Mouse (Mus musculus) intestine, embryonic 14.5 days (tissue): ENCODE measurements around the gene Cyp2b10. TPM values are rescaled to one million over a fixed set of nuclear protein-coding genes. Genes with fewer than 3 reads are reported as not detected.

Source experiments
- ATAC-seq: fragments of 200-750 bp; cut with Nextera tagmentation; replicated peaks from 2 replicates; pipeline ENCODE4 v1.8.0; 2017; ENCODE audit warnings: low read depth, moderate number of reproducible peaks, moderate TSS enrichment, moderate library complexity; ENCODE audit not compliant: low FRiP score, low TSS enrichment
- DNase-seq: peaks from one replicate; pipeline ENCODE4 v3.0.0-alpha.2; 2018; ENCODE audit warnings: low spot score
- H3K27ac ChIP-seq: fragments of 300-500 bp; sonication (generic); 2 replicates; pipeline ENCODE4 v1.5.1; 2014; ENCODE audit warnings: low read depth, mild to moderate bottlenecking, control low read depth
- H3K27me3 ChIP-seq: fragments of 300-500 bp; sonication (generic); replicated peaks from 2 replicates; pipeline ENCODE4 v1.6.1; 2014; ENCODE audit warnings: low read length, control low read depth; ENCODE audit not compliant: control insufficient read depth, insufficient read depth
- H3K36me3 ChIP-seq: fragments of 300-500 bp; sonication (generic); 2 replicates; pipeline ENCODE4 v1.6.1; 2014; ENCODE audit warnings: low read length, control low read depth; ENCODE audit not compliant: control insufficient read depth, insufficient read depth
- H3K4me1 ChIP-seq: fragments of 300-500 bp; sonication (generic); replicated peaks from 2 replicates; pipeline ENCODE4 v1.6.1; 2014; ENCODE audit warnings: low read length, control low read depth, mixed read lengths; ENCODE audit not compliant: control insufficient read depth, insufficient read depth
- H3K4me2 ChIP-seq: fragments of 300-500 bp; sonication (generic); 2 replicates; pipeline ENCODE4 v1.6.1; 2014; ENCODE audit warnings: low read length
- H3K4me3 ChIP-seq: fragments of 300-500 bp; sonication (generic); 2 replicates; pipeline ENCODE4 v1.5.1; 2014; ENCODE audit warnings: low read depth, low read length, control low read depth, mixed read lengths
- H3K9ac ChIP-seq: fragments of 300-500 bp; sonication (generic); 2 replicates; pipeline ENCODE4 v1.6.1; 2014; ENCODE audit warnings: mild to moderate bottlenecking, low read length
- H3K9me3 ChIP-seq: fragments of 300-500 bp; sonication (generic); 2 replicates; pipeline ENCODE4 v1.6.1; 2016; ENCODE audit warnings: low read length, control low read depth; ENCODE audit not compliant: control insufficient read depth
- WGBS: fragments of 180-500 bp; shearing (Covaris S2); extraction: QIAGEN DNeasy Blood & Tissue Kit; methylation state at CpG from one replicate; pipeline ENCODE4 v1.1.7; 2014; 5-methylcytosine and 5-hydroxymethylcytosine counted together
- polyA plus RNA-seq: library from polyadenylated mRNA; unstranded; fragments of >200 nt; fragmentation: Nextera tagmentation; extraction: Ambion mirVana; gene quantifications from 2 replicates; pipeline ENCODE4 v1.2.1, GENCODE M21; 2014

The Cyp2b10 gene
- not detected in 2 replicates for polyA plus RNA-seq

- H3K9me3 ChIP-seq: no peaks in the 10 kb centered on the region
- H3K4me3 ChIP-seq: no peak within 1 kb of the TSS
- H3K27ac ChIP-seq: no peak within 1 kb of the TSS
- no peaks in the 10 kb centered on the region for H3K36me3 ChIP-seq
- H3K9ac ChIP-seq: no peak within 1 kb of the TSS
- H3K27me3 ChIP-seq: no peaks in the 10 kb centered on the region
- no peak within 1 kb of the TSS for H3K4me2 ChIP-seq
- WGBS: 84% methylated on average over 6 of the region's 6 CpGs
- no peaks in the 10 kb centered on the region for H3K4me1 ChIP-seq
- no peak for ATAC-seq
- DNase-seq: no peak
Measured at GRCm38 (mm10) chr7:25897411-25897810, at the start of gene Cyp2b10. Cyp2b10 (plus strand) TSS chr7:25897620.

GRCm38 (mm10) chr7:25847722-25848443, 49.5 kb upstream of the Cyp2b10 start:
- 11% methylated on average over 13 of the region's 13 CpGs for WGBS
- DNase-seq: peak; percentile 98
- Histone ChIP-seq H3K4me2 (peak overlapping the region; percentile 71), H3K36me3 (no peaks in the 10 kb centered on the region), H3K9me3 (no peaks in the 10 kb centered on the region), H3K9ac (peak overlapping the region; percentile 58), H3K4me3 (peak overlapping the region; percentile 44), H3K27ac (no peak overlapping the region), H3K27me3 (no peaks in the 10 kb centered on the region), H3K4me1 (no peaks in the 10 kb centered on the region)
- peak; percentile 73 for ATAC-seq

- no peaks in the 10 kb centered on the region for H3K4me1 ChIP-seq
- WGBS: 29% methylated on average over 11 of the region's 11 CpGs
- H3K27ac ChIP-seq: no peak overlapping the region
- DNase-seq (no peak), ATAC-seq (peak; percentile 65)
- H3K4me2 ChIP-seq: peak overlapping the region; percentile 71
- no peaks in the 10 kb centered on the region for H3K27me3 ChIP-seq
- H3K36me3 ChIP-seq: no peaks in the 10 kb centered on the region
- H3K4me3 ChIP-seq: peak overlapping the region; percentile 44
- H3K9me3 ChIP-seq: no peaks in the 10 kb centered on the region
- H3K9ac ChIP-seq: peak overlapping the region; percentile 58
Measured at GRCm38 (mm10) chr7:25848444-25848812, 49.0 kb upstream of the Cyp2b10 start.

GRCm38 (mm10) chr7:25855082-25855481, 42.3 kb upstream of the Cyp2b10 start:
- Histone ChIP-seq H3K27me3 (no peaks in the 10 kb centered on the region), H3K27ac (no peak overlapping the region), H3K4me1 (no peaks in the 10 kb centered on the region), H3K36me3 (no peaks in the 10 kb centered on the region), H3K9me3 (no peaks in the 10 kb centered on the region), H3K4me2 (no peak overlapping the region), H3K4me3 (no peak overlapping the region), H3K9ac (no peak overlapping the region)
- peak; percentile 76 for DNase-seq
- 0 out of 2 replicates have a peak, but pooled peaks have one; percentile 50 for ATAC-seq
- 38% methylated on average over 8 of the region's 8 CpGs for WGBS

GRCm38 (mm10) chr7:25859962-25860870, 37.2 kb upstream of the Cyp2b10 start:
- Histone ChIP-seq H3K9me3 (no peaks in the 10 kb centered on the region), H3K4me1 (no peaks in the 10 kb centered on the region), H3K4me3 (peak overlapping the region; percentile 18; the same call in 1 of the 2 replicates), H3K36me3 (no peaks in the 10 kb centered on the region), H3K4me2 (peak overlapping the region; percentile 44), H3K9ac (no peak overlapping the region), H3K27me3 (no peaks in the 10 kb centered on the region), H3K27ac (no peak overlapping the region)
- ATAC-seq (no peak), DNase-seq (peak; percentile 58)
- 22% methylated on average over 9 of the region's 9 CpGs for WGBS

GRCm38 (mm10) chr7:25862365-25862764, 35.1 kb upstream of the Cyp2b10 start:
- ATAC-seq (no peak), DNase-seq (no peak)
- WGBS: 19% methylated on average over 2 of the region's 2 CpGs
- Histone ChIP-seq H3K4me2 (no peak overlapping the region), H3K27ac (no peak overlapping the region), H3K27me3 (no peaks in the 10 kb centered on the region), H3K4me1 (no peaks in the 10 kb centered on the region), H3K36me3 (no peaks in the 10 kb centered on the region), H3K9me3 (no peaks in the 10 kb centered on the region), H3K9ac (no peak overlapping the region), H3K4me3 (no peak overlapping the region)

GRCm38 (mm10) chr7:25863756-25864155, 33.7 kb upstream of the Cyp2b10 start:
- no peak for ATAC-seq
- no peak for DNase-seq
- no peaks in the 10 kb centered on the region for H3K9me3 ChIP-seq
- no peaks in the 10 kb centered on the region for H3K4me1 ChIP-seq
- no peak overlapping the region for H3K4me2 ChIP-seq
- no peaks in the 10 kb centered on the region for H3K36me3 ChIP-seq
- H3K27me3 ChIP-seq: no peaks in the 10 kb centered on the region
- no peak overlapping the region for H3K9ac ChIP-seq
- no peak overlapping the region for H3K27ac ChIP-seq
- WGBS: 79% methylated on average over 3 of the region's 3 CpGs
- H3K4me3 ChIP-seq: no peak overlapping the region

- no peak for ATAC-seq
Measured at GRCm38 (mm10) chr7:25864861-25865260, 32.6 kb upstream of the Cyp2b10 start.

More at GRCm38 (mm10) chr7:25864861-25865260, 32.6 kb upstream of the Cyp2b10 start:
- Histone ChIP-seq H3K4me1 (no peaks in the 10 kb centered on the region), H3K9ac (no peak overlapping the region), H3K9me3 (no peaks in the 10 kb centered on the region), H3K27ac (no peak overlapping the region), H3K4me3 (no peak overlapping the region), H3K4me2 (no peak overlapping the region), H3K36me3 (no peaks in the 10 kb centered on the region), H3K27me3 (no peaks in the 10 kb centered on the region)
- no peak for DNase-seq
- 51% methylated on average over 5 of the region's 5 CpGs for WGBS
